Mouse (Mus musculus) midbrain, embryonic 15.5 days (tissue): ENCODE measurements around the gene Gm39653. TPM values are rescaled to one million over a fixed set of nuclear protein-coding genes. Genes with fewer than 3 reads are reported as not detected.
"Not testable (repeated sequence)": the region's sequence is repeated elsewhere in the genome, so short reads cannot be mapped to it uniquely, and the experiment has no call there.

Experiments used
- ATAC-seq: fragments of 200-750 bp; cut with Nextera tagmentation; replicated peaks from 2 replicates; pipeline ENCODE4 v1.8.0; 2017; ENCODE audit warnings: moderate TSS enrichment
- H3K27ac ChIP-seq: fragments of 300-500 bp; sonication (generic); 2 replicates; pipeline ENCODE4 v1.5.1; 2015; ENCODE audit warnings: mild to moderate bottlenecking, inconsistent platforms
- H3K27me3 ChIP-seq: fragments of 300-500 bp; sonication (generic); replicated peaks from 2 replicates; pipeline ENCODE4 v1.6.1; 2015; ENCODE audit warnings: inconsistent platforms
- H3K36me3 ChIP-seq: fragments of 300-500 bp; sonication (generic); replicated peaks from 2 replicates; pipeline ENCODE4 v1.6.1; 2015; ENCODE audit warnings: inconsistent platforms
- H3K4me1 ChIP-seq: fragments of 300-500 bp; sonication (generic); 2 replicates; pipeline ENCODE4 v1.6.1; 2015; ENCODE audit warnings: inconsistent platforms
- H3K4me2 ChIP-seq: fragments of 300-500 bp; sonication (generic); 2 replicates; pipeline ENCODE4 v1.6.1; 2015; ENCODE audit warnings: inconsistent platforms, mild to moderate bottlenecking, moderate library complexity
- H3K4me3 ChIP-seq: fragments of 300-500 bp; sonication (generic); 2 replicates; pipeline ENCODE4 v1.5.1; 2015; ENCODE audit warnings: mild to moderate bottlenecking, inconsistent platforms
- H3K9ac ChIP-seq: fragments of 300-500 bp; sonication (generic); 2 replicates; pipeline ENCODE4 v1.6.1; 2015; ENCODE audit warnings: mild to moderate bottlenecking, inconsistent platforms
- H3K9me3 ChIP-seq: fragments of 300-500 bp; sonication (generic); 2 replicates; pipeline ENCODE4 v1.6.1; 2016; ENCODE audit warnings: inconsistent platforms
- WGBS: fragments of 180-500 bp; shearing (Covaris S2); methylation state at CpG from one replicate; pipeline ENCODE4 v1.1.7; 2015; ENCODE audit warnings: mixed read lengths; 5-methylcytosine and 5-hydroxymethylcytosine counted together
- polyA plus RNA-seq: library from polyadenylated mRNA; unstranded; fragments of >200 nt; fragmentation: Nextera tagmentation; extraction: Ambion mirVana; gene quantifications from 2 replicates; pipeline ENCODE4 v1.2.1, GENCODE M21; 2015

Gene Gm39653
- polyA plus RNA-seq, 1 experiment from 2014 or later, result not detected

GRCm38 (mm10) chr1:63628211-63628610 is 12.4 kb downstream of the Gm39653 start:
- Histone ChIP-seq H3K27me3 (no peaks in the 10 kb centered on the region), H3K9me3 (no peaks in the 10 kb centered on the region), H3K27ac (no peak overlapping the region), H3K4me1 (no peaks in the 10 kb centered on the region), H3K4me3 (no peak overlapping the region), H3K36me3 (no peaks in the 10 kb centered on the region), H3K9ac (no peak overlapping the region), H3K4me2 (no peak overlapping the region)
- WGBS, result 57% methylated on average over 2 of the region's 2 CpGs
- no peak for ATAC-seq

GRCm38 (mm10) chr1:63630390-63630789 is 14.6 kb downstream of the Gm39653 start:
- not testable (repeated sequence) for H3K4me1 ChIP-seq, H3K4me2 ChIP-seq, ATAC-seq, H3K27ac ChIP-seq, H3K36me3 ChIP-seq, H3K4me3 ChIP-seq, H3K9ac ChIP-seq, H3K27me3 ChIP-seq, H3K9me3 ChIP-seq

- H3K27ac ChIP-seq, result no peak overlapping the region
- H3K36me3 ChIP-seq, result no peaks in the 10 kb centered on the region
- no peaks in the 10 kb centered on the region for H3K9me3 ChIP-seq
- no peak overlapping the region for H3K4me3 ChIP-seq
- no peaks in the 10 kb centered on the region for H3K27me3 ChIP-seq
- ATAC-seq, result no peak
- no peak overlapping the region for H3K9ac ChIP-seq
- WGBS, result 79% methylated on average over 6 of the region's 6 CpGs
- H3K4me2 ChIP-seq, result no peak overlapping the region
- H3K4me1 ChIP-seq, result no peaks in the 10 kb centered on the region
These were observed 24.2 kb downstream of the Gm39653 start for GRCm38 (mm10) chr1:63639921-63640320.

- 17% methylated on average over 6 of the region's 6 CpGs for WGBS
- no peaks in the 10 kb centered on the region for H3K36me3 ChIP-seq
- 0 out of 2 replicates have a peak, but pooled peaks cover 3% of the 10 kb centered on the region for H3K27me3 ChIP-seq
- ATAC-seq, result peak; percentile 52; the same call in 1 of the 2 replicates
- H3K9ac ChIP-seq, result no peak overlapping the region
- H3K4me2 ChIP-seq, result no peak overlapping the region
- no peaks in the 10 kb centered on the region for H3K4me1 ChIP-seq
- H3K9me3 ChIP-seq, result no peaks in the 10 kb centered on the region
- H3K27ac ChIP-seq, result no peak overlapping the region
- no peak overlapping the region for H3K4me3 ChIP-seq
These were observed 42.2 kb downstream of the Gm39653 start for GRCm38 (mm10) chr1:63658016-63658415.

GRCm38 (mm10) chr1:63659591-63659990 is 43.8 kb downstream of the Gm39653 start:
- ATAC-seq, result peak; percentile 74
- H3K9ac ChIP-seq, result no peak overlapping the region
- WGBS, result 3% methylated on average over 7 of the region's 7 CpGs
- no peak overlapping the region for H3K4me2 ChIP-seq
- 0 out of 2 replicates have a peak, but pooled peaks cover 3% of the 10 kb centered on the region for H3K27me3 ChIP-seq
- no peaks in the 10 kb centered on the region for H3K4me1 ChIP-seq
- no peak overlapping the region for H3K27ac ChIP-seq
- no peaks in the 10 kb centered on the region for H3K36me3 ChIP-seq
- no peaks in the 10 kb centered on the region for H3K9me3 ChIP-seq
- no peak overlapping the region for H3K4me3 ChIP-seq

- H3K4me1 ChIP-seq, result peaks cover 18% of the 10 kb centered on the region
- H3K9me3 ChIP-seq, result no peaks in the 10 kb centered on the region
- no peak for ATAC-seq
- WGBS, result 95% methylated on average over 2 of the region's 2 CpGs
- H3K9ac ChIP-seq, result no peak overlapping the region
- H3K36me3 ChIP-seq, result no peaks in the 10 kb centered on the region
- no peak overlapping the region for H3K4me3 ChIP-seq
- H3K4me2 ChIP-seq, result no peak overlapping the region
- H3K27ac ChIP-seq, result no peak overlapping the region
- H3K27me3 ChIP-seq, result no peaks in the 10 kb centered on the region
These were observed 50.3 kb downstream of the Gm39653 start for GRCm38 (mm10) chr1:63666089-63666488.

- H3K4me3 ChIP-seq, result peak overlapping the region; percentile 22; the same call in 1 of the 2 replicates
- no peaks in the 10 kb centered on the region for H3K9me3 ChIP-seq
- peaks cover 18% of the 10 kb centered on the region for H3K4me1 ChIP-seq
- H3K9ac ChIP-seq, result no peak overlapping the region
- H3K27me3 ChIP-seq, result no peaks in the 10 kb centered on the region
- WGBS, result 46% methylated on average over 9 of the region's 9 CpGs
- peak; percentile 37; the same call in 1 of the 2 replicates for ATAC-seq
- H3K27ac ChIP-seq, result peak overlapping the region; percentile 70
- H3K36me3 ChIP-seq, result no peaks in the 10 kb centered on the region
- peak overlapping the region; percentile 45 for H3K4me2 ChIP-seq
These were observed 51.6 kb downstream of the Gm39653 start for GRCm38 (mm10) chr1:63667201-63667948.

- H3K9ac ChIP-seq, result 0 out of 2 replicates have a peak overlapping the region, but pooled peaks have one; percentile 15
- peak overlapping the region; percentile 22 for H3K4me3 ChIP-seq
- H3K9me3 ChIP-seq, result no peaks in the 10 kb centered on the region
- peak overlapping the region; percentile 70 for H3K27ac ChIP-seq
- ATAC-seq, result peak; percentile 75
- H3K36me3 ChIP-seq, result no peaks in the 10 kb centered on the region
- peaks cover 18% of the 10 kb centered on the region for H3K4me1 ChIP-seq
- peak overlapping the region; percentile 45 for H3K4me2 ChIP-seq
- H3K27me3 ChIP-seq, result no peaks in the 10 kb centered on the region
- 12% methylated on average over 13 of the region's 13 CpGs for WGBS
These were observed 52.4 kb downstream of the Gm39653 start for GRCm38 (mm10) chr1:63667949-63668851.

GRCm38 (mm10) chr1:63668852-63669160 is 53.0 kb downstream of the Gm39653 start:
- Histone ChIP-seq H3K9ac (0 out of 2 replicates have a peak overlapping the region, but pooled peaks have one; percentile 15), H3K27ac (peak overlapping the region; percentile 70)

More at GRCm38 (mm10) chr1:63668852-63669160, 53.0 kb downstream of the Gm39653 start:
- Histone ChIP-seq H3K36me3 (no peaks in the 10 kb centered on the region), H3K4me2 (peak overlapping the region; percentile 45), H3K9me3 (no peaks in the 10 kb centered on the region), H3K4me1 (peaks cover 18% of the 10 kb centered on the region), H3K4me3 (peak overlapping the region; percentile 22), H3K27me3 (no peaks in the 10 kb centered on the region)
- WGBS, result 0% methylated on average over 3 of the region's 3 CpGs
- ATAC-seq, result peak; percentile 90

Other genes starting within 250 kb of the Gm39653 start
- 14.3 and 14.4 TPM in 2 replicates for gene Adam23, start 170.1 kb upstream of the Gm39653 start, polyA plus RNA-seq
- not detected in 2 replicates for gene Dytn, start 71.0 kb downstream of the Gm39653 start, polyA plus RNA-seq
- gene Mdh1b, start 114.3 kb downstream of the Gm39653 start, polyA plus RNA-seq, result 0.26 and 0.41 TPM in 2 replicates
- 28.2 and 35.3 TPM in 2 replicates for gene Fastkd2, start 114.6 kb downstream of the Gm39653 start, polyA plus RNA-seq
- gene 4933402D24Rik, start 153.3 kb downstream of the Gm39653 start, polyA plus RNA-seq, result 0.22 and 0.49 TPM in 2 replicates